Mouse (Mus musculus) bone marrow, adult 2 months (tissue): ENCODE measurements around the gene Cavin3. TPM values are rescaled to one million over a fixed set of nuclear protein-coding genes. Genes with fewer than 3 reads are reported as not detected.

Experiments
- H3K27ac ChIP-seq: fragments of 200-500 bp; 2 replicates; pipeline ENCODE4 v1.5.1; 2012; ENCODE audit warnings: low read depth, mild to moderate bottlenecking, control low read depth, inconsistent platforms, low read length; ENCODE audit not compliant: control insufficient read depth, poor library complexity, insufficient read depth
- H3K4me1 ChIP-seq: fragments of 200-500 bp; 2 replicates; pipeline ENCODE4 v1.6.1; 2011; ENCODE audit warnings: low read length; ENCODE audit not compliant: control insufficient read depth, insufficient read depth
- H3K4me3 ChIP-seq: fragments of 200-500 bp; replicated peaks from 2 replicates; pipeline ENCODE3; 2011; ENCODE audit warnings: mild to moderate bottlenecking, low read depth, low read length, control low read depth; ENCODE audit not compliant: control insufficient read depth
- CTCF ChIP-seq: fragments of 200-500 bp; IDR thresholded peaks from 2 replicates; pipeline ENCODE4 v1.5.1; 2011; ENCODE audit warnings: low read length, control low read depth; ENCODE audit not compliant: control insufficient read depth, insufficient read depth
- POLR2A ChIP-seq: fragments of 200-500 bp; IDR thresholded peaks from 2 replicates; pipeline ENCODE4 v1.6.1; 2011; ENCODE audit warnings: low read depth, mild to moderate bottlenecking, control low read depth, low read length, borderline replicate concordance; ENCODE audit not compliant: control insufficient read depth
- WGBS: fragments of 180-500 bp; shearing (Covaris S2); methylation state at CpG from one replicate; pipeline ENCODE4 v1.1.7; 2018; 5-methylcytosine and 5-hydroxymethylcytosine counted together
- polyA plus RNA-seq: library from polyadenylated mRNA; stranded (reverse); fragments of >200 nt; gene quantifications from 2 replicates; pipeline ENCODE4 v1.2.4, GENCODE M21; 2011; ENCODE audit warnings: low replicate concordance; ENCODE audit not compliant: missing spikeins, insufficient read depth, insufficient read length

Gene Cavin3
- polyA plus RNA-seq, 1 experiment = 7.6 TPM

DNA sequence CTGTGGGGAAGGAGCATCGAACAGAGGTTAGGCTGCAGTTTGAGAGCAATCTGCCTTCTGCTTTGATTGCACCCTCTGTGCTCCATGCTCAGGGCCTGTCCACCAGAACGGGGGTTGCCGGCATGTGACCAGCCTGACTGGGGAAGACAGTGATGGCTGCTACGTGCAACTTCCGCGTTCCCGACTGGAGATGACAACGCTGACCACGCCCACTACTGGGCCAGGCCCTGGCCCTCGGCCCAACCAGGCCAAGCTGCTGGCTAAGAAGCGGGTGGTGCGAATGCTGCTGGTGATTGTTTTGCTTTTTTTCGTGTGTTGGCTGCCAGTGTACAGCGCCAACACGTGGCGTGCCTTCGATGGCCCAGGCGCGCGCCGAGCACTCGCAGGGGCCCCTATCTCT, 47.3 kb downstream of the Cavin3 start:
- TF ChIP-seq POLR2A (no peak), CTCF (no peak)
- WGBS = 85% methylated on average over 22 of the region's 22 CpGs
- no peak overlapping the region for H3K4me3 ChIP-seq
- no peak overlapping the region for H3K27ac ChIP-seq
- H3K4me1 ChIP-seq = no peaks in the 10 kb centered on the region

DNA sequence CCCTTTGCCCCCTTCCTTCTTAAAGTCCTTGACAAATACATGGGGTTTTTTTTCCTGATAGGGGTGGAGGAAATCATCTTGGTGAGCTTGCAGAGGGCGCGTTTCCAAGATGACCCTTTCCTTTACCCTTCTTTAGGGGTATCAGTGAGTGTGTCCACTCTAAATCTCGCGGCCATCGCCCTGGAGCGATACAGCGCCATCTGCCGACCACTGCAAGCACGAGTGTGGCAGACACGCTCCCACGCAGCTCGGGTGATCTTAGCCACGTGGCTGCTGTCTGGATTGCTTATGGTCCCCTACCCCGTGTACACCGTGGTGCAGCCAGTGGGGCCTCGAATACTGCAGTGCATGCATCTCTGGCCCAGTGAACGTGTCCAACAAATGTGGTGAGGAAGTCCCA, 48.2 kb downstream of the Cavin3 start:
- H3K4me3 ChIP-seq = no peak overlapping the region
- no peak for TF ChIP-seq CTCF
- no peak for TF ChIP-seq POLR2A
- 79% methylated on average over 17 of the region's 17 CpGs for WGBS
- no peak overlapping the region for H3K27ac ChIP-seq
- H3K4me1 ChIP-seq = no peaks in the 10 kb centered on the region

DNA sequence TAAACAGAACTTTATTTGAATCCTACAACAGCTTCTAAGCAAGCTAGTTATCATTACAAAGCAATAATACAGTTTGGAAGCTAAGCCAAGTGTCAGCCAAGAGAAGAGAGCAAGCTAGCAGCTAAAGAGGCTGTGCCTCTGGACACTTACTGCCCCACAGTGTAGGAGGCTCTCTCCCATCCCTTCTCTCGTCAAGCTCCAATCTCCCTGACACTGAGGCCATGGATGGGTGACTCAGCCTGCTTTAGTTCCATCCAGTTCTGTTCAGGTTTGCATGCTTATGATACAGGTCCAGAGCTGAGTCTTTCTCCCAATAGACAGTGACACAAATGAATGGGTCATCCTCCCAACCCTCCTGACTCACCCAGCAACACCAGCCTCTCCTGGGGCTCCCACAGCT, 50.0 kb downstream of the Cavin3 start:
- TF ChIP-seq POLR2A (no peak), CTCF (no peak)
- H3K4me1 ChIP-seq = no peaks in the 10 kb centered on the region
- 68% methylated on average over 1 of the region's 1 CpGs for WGBS

More for the DNA sequence above, 50.0 kb downstream of the Cavin3 start:
- Histone ChIP-seq H3K27ac (no peak overlapping the region), H3K4me3 (no peak overlapping the region)

Other genes starting within 250 kb of the Cavin3 start
- not detected in 2 replicates for gene Olfr688, start 194.2 kb downstream of the Cavin3 start, polyA plus RNA-seq
- gene Olfr689, start 171.1 kb downstream of the Cavin3 start, polyA plus RNA-seq = not detected in 2 replicates
- not detected in 2 replicates for gene Olfr690, start 148.2 kb downstream of the Cavin3 start, polyA plus RNA-seq
- not detected in 2 replicates for gene Olfr691, start 140.0 kb downstream of the Cavin3 start, polyA plus RNA-seq
- not detected in 2 replicates for gene Olfr692, start 114.1 kb downstream of the Cavin3 start, polyA plus RNA-seq
- not detected in 2 replicates for gene Gm5901, start 107.3 kb downstream of the Cavin3 start, polyA plus RNA-seq
- gene Fam160a2, start 82.2 kb downstream of the Cavin3 start, polyA plus RNA-seq = 31.1 and 112 TPM in 2 replicates
- 0.60 TPM in 1 of 2 replicates, not detected in the other for gene Cnga4, start 77.7 kb downstream of the Cavin3 start, polyA plus RNA-seq
- not detected in 2 replicates for gene Cckbr, start 56.6 kb downstream of the Cavin3 start, polyA plus RNA-seq
- 4.3 and 9.2 TPM in 2 replicates for gene Smpd1, start 72.1 kb upstream of the Cavin3 start, polyA plus RNA-seq
- 0.80 and 1.1 TPM in 2 replicates for gene Apbb1, start 99.4 kb upstream of the Cavin3 start, polyA plus RNA-seq
- gene Hpx, start 117.8 kb upstream of the Cavin3 start, polyA plus RNA-seq = 5.9 and 19.9 TPM in 2 replicates
- 7.6 and 15.9 TPM in 2 replicates for gene Trim3, start 151.3 kb upstream of the Cavin3 start, polyA plus RNA-seq
- gene Timm10b, start 157.8 kb upstream of the Cavin3 start, polyA plus RNA-seq = 76.3 and 146 TPM in 2 replicates
- gene Arfip2, start 158.1 kb upstream of the Cavin3 start, polyA plus RNA-seq = 10.2 and 13.3 TPM in 2 replicates
- gene Gm45799, start 158.3 kb upstream of the Cavin3 start, polyA plus RNA-seq = 1.4 and 6.0 TPM in 2 replicates
- 0.40 and 4.5 TPM in 2 replicates for gene Dnhd1, start 168.5 kb upstream of the Cavin3 start, polyA plus RNA-seq